Mouse (Mus musculus): ENCODE measurements around the gene Tcf3.

GRCm38 (mm10) chr10:80459671-80460070, 26.2 kb upstream of the Tcf3 start:
- TF ChIP-seq TAL1 (IDR thresholded peaks at IDR 0.05; ENCODE audit: low read length) (no peak), GATA1 (IDR thresholded peaks at IDR 0.05; ENCODE audit: low read length) (no peak)

Measured in erythroblast, embryonic 14.5 days (primary cell).